Mouse (Mus musculus) left cerebral cortex, postnatal 25 days (tissue): ENCODE data around the gene Phc1. TPM values are rescaled to one million over a fixed set of nuclear protein-coding genes. Genes with fewer than 3 reads are reported as not detected.

Experiments used
- DNase-seq, 2 experiments: peaks; one replicate each; pipeline ENCODE4 v3.0.0; 2022; ENCODE audit warnings: low spot score in 2 of 2, mixed read lengths in 1 of 2
- intact Hi-C: fragments of 180-260 bp; cut with DNase I; formaldehyde crosslinking; loops from one replicate; pipeline ENCODE4 v1.15.1; 2025
- total RNA-seq, 2 experiments: library from RNA; stranded (reverse); gene quantifications; 2 replicates each; pipeline ENCODE4 v1.2.3; 2021

The Phc1 gene
- total RNA-seq, 2 experiments from 2014 or later, result 56.8 to 64.7 TPM

- intact Hi-C loops, result no loop called here
- DNase-seq, result no peak
Measured at GRCm38 (mm10) chr6:122302121-122302520, 38.2 kb downstream of the Phc1 start.

GRCm38 (mm10) chr6:122299621-122300133 lies 40.7 kb downstream of the Phc1 start:
- intact Hi-C loops, result no loop called here
- DNase-seq, result no peak

GRCm38 (mm10) chr6:122298223-122298609 lies 42.1 kb downstream of the Phc1 start:
- no peak for DNase-seq
- intact Hi-C loops, result no loop called here

GRCm38 (mm10) chr6:122297279-122298222 lies 42.8 kb downstream of the Phc1 start:
- intact Hi-C loops, result no loop called here

GRCm38 (mm10) chr6:122296918-122297278 lies 43.5 kb downstream of the Phc1 start:
- intact Hi-C loops, result no loop called here
- DNase-seq, result no peak

More at GRCm38 (mm10) chr6:122297279-122298222, 42.8 kb downstream of the Phc1 start:
- peak in 1 of 2 experiments; percentile 30 for DNase-seq

DNA sequence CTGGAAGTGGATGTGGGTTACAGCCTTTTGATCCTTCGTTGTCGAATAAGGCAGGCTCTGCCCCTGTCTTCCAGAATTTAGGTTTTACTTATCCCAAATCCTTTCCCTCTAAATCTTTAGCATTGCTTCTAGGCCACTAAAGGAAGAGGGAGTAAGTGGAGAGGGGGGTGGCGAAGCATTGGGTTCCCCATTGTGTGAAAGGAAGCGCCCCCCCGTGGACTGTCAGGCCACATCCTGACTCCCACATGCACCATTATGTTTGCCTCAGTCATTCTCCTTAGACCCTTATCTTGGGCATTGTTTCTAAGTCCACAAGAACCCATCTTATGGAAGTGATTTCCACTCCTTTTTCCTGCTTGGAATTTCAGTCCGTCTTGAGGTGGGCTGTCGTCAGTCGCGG lies 45.1 kb downstream of the Phc1 start:
- intact Hi-C loops, result no loop called here
- no peak for DNase-seq

GRCm38 (mm10) chr6:122294290-122294689 lies 46.1 kb downstream of the Phc1 start:
- intact Hi-C loops, result no loop called here

GRCm38 (mm10) chr6:122293796-122294195 lies 46.6 kb downstream of the Phc1 start:
- DNase-seq, result no peak
- intact Hi-C loops, result no loop called here

More at GRCm38 (mm10) chr6:122294290-122294689, 46.1 kb downstream of the Phc1 start:
- DNase-seq, result no peak

DNA sequence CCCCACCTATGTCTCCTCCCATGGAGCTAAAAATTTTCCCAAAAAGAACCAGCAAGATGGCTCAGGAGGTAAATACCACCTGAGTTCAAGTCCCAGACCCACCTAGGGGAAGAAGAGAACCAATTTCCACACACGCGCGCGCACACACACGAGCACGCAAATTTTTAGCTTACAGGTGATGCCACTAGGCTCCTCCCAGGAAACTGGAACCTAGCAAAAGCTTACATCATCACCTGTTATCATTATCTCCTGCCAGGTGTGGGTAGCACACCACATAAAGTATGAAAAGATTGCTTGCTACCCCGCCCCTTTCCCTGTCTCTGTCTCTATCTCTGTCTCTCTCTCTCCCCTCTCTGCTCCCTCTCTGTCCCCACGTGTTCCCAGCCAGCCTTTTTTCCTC lies 47.2 kb downstream of the Phc1 start:
- intact Hi-C loops, result no loop called here

GRCm38 (mm10) chr6:122292184-122292583 lies 48.2 kb downstream of the Phc1 start:
- intact Hi-C loops, result no loop called here
- no peak for DNase-seq

More for the DNA sequence above, 47.2 kb downstream of the Phc1 start:
- no peak for DNase-seq

GRCm38 (mm10) chr6:122291735-122292134 lies 48.6 kb downstream of the Phc1 start:
- no peak for DNase-seq
- intact Hi-C loops, result no loop called here

DNA sequence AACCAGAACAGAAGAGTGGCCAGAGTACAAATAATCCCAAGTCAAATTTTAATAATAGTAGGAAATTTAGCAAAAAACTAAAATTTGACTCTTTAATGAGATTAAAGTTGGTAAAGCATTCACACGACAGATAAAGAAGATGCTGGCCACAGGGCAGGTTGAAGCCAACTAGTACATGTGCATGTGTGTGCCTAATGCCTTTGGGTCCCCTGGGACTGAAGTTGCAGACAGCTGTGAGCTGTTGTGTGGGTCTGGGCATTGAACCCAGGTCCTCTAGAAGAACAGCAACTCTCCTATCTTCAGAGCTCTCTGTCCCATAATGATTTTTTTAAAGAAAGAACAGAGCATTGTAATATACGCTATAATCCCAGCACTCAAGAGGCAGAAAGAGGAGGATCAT lies 49.1 kb downstream of the Phc1 start:
- DNase-seq, result no peak
- intact Hi-C loops, result no loop called here

- DNase-seq, result no peak
- intact Hi-C loops, result no loop called here
Measured at GRCm38 (mm10) chr6:122290253-122290652, 50.1 kb downstream of the Phc1 start.

GRCm38 (mm10) chr6:122289313-122289712 lies 51.0 kb downstream of the Phc1 start:
- intact Hi-C loops, result no loop called here
- DNase-seq, result no peak

GRCm38 (mm10) chr6:122288263-122288662 lies 52.1 kb downstream of the Phc1 start:
- intact Hi-C loops, result no loop called here

DNA sequence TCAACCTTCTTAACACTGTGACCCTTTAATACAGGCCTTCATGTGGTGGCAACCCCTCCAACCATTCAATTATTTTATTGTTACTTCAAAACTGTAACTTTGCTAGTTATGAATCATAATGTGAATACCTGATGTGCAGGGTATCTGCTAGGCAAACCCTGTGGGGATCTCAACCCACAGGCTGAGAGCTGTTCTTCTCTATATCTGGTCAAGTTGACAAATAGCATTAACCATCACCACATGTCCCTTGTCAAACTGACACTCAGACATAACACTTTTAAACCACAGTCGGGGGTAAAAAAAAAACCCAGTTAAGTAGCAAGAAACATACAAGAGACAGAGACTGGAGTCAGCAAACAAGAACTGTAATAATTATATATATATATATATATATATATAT lies 55.5 kb downstream of the Phc1 start:
- DNase-seq, result no peak
- intact Hi-C loops, result no loop called here

More at GRCm38 (mm10) chr6:122288263-122288662, 52.1 kb downstream of the Phc1 start:
- DNase-seq, result no peak

- intact Hi-C loops, result no loop called here
- DNase-seq, result no peak
Measured at GRCm38 (mm10) chr6:122284304-122284703, 56.1 kb downstream of the Phc1 start.

- DNase-seq, result no peak
- intact Hi-C loops, result no loop called here
Measured at GRCm38 (mm10) chr6:122283429-122283828, 56.9 kb downstream of the Phc1 start.

- DNase-seq, result no peak
- intact Hi-C loops, result no loop called here
Measured at GRCm38 (mm10) chr6:122282782-122283181, 57.6 kb downstream of the Phc1 start, which contains the start of gene Klrg1. Klrg1 (minus strand) TSS chr6:122282882.

GRCm38 (mm10) chr6:122276565-122276964 lies 63.8 kb downstream of the Phc1 start:
- no peak for DNase-seq
- intact Hi-C loops, result no loop called here

DNA sequence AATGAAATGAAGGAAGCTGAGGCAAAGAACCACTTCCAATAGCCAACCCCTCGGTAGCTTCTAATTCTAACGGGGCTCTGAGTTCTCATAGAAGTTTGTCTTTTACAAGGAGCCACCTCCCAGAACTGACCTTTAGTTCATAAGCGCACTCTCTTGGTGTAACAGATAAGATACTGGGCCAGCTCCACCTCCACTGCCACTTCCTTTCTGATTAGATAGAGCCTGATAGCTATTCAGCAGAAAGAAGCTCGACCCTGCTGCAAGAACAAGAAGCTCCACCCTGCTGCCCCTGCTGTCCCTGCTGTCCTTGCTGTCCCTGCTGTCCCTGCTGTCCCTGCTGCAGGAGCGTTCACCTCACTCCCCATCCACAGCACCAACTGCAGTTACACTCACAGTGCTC lies 65.8 kb downstream of the Phc1 start:
- intact Hi-C loops, result no loop called here
- no peak for DNase-seq
